Mouse (Mus musculus) neural tube, embryonic 13.5 days (tissue): ENCODE data around the gene Samd4. TPM values are rescaled to one million over a fixed set of nuclear protein-coding genes. Genes with fewer than 3 reads are reported as not detected.

Experiments
- ATAC-seq: fragments of 200-750 bp; cut with Nextera tagmentation; 2 replicates; pipeline ENCODE4 v1.8.0; 2017; ENCODE audit warnings: low read depth, mild to moderate bottlenecking, moderate TSS enrichment, moderate library complexity
- H3K27ac ChIP-seq: fragments of 300-500 bp; sonication (generic); replicated peaks from 2 replicates; pipeline ENCODE4 v1.5.1; 2015; ENCODE audit warnings: moderate library complexity, mild to moderate bottlenecking, inconsistent platforms
- H3K27me3 ChIP-seq: fragments of 300-500 bp; sonication (generic); 2 replicates; pipeline ENCODE4 v1.6.1; 2015; ENCODE audit warnings: mild to moderate bottlenecking, inconsistent platforms
- H3K36me3 ChIP-seq: fragments of 300-500 bp; sonication (generic); 2 replicates; pipeline ENCODE4 v1.6.1; 2015; ENCODE audit warnings: mild to moderate bottlenecking, inconsistent platforms
- H3K4me1 ChIP-seq: fragments of 300-500 bp; sonication (generic); replicated peaks from 2 replicates; pipeline ENCODE4 v1.6.1; 2015; ENCODE audit warnings: inconsistent platforms
- H3K4me2 ChIP-seq: fragments of 300-500 bp; sonication (generic); 2 replicates; pipeline ENCODE4 v1.6.1; 2015; ENCODE audit warnings: inconsistent platforms, mild to moderate bottlenecking, moderate library complexity
- H3K4me3 ChIP-seq: fragments of 300-500 bp; sonication (generic); 2 replicates; pipeline ENCODE4 v1.5.1; 2015; ENCODE audit warnings: mild to moderate bottlenecking, inconsistent platforms
- H3K9ac ChIP-seq: fragments of 300-500 bp; sonication (generic); 2 replicates; pipeline ENCODE4 v1.6.1; 2015; ENCODE audit warnings: moderate library complexity, mild to moderate bottlenecking, inconsistent platforms
- H3K9me3 ChIP-seq: fragments of 300-500 bp; sonication (generic); 2 replicates; pipeline ENCODE4 v1.6.1; 2016; ENCODE audit warnings: inconsistent platforms
- WGBS: fragments of 180-500 bp; shearing (Covaris S2); methylation state at CpG from one replicate; pipeline ENCODE4 v1.1.7; 2015; 5-methylcytosine and 5-hydroxymethylcytosine counted together
- polyA plus RNA-seq: library from polyadenylated mRNA; unstranded; fragments of >200 nt; fragmentation: Nextera tagmentation; extraction: Ambion mirVana; gene quantifications from 2 replicates; pipeline ENCODE4 v1.2.1, GENCODE M21; 2015

Samd4 gene
- polyA plus RNA-seq, 1 experiment from 2014 or later: 3.1 TPM

DNA sequence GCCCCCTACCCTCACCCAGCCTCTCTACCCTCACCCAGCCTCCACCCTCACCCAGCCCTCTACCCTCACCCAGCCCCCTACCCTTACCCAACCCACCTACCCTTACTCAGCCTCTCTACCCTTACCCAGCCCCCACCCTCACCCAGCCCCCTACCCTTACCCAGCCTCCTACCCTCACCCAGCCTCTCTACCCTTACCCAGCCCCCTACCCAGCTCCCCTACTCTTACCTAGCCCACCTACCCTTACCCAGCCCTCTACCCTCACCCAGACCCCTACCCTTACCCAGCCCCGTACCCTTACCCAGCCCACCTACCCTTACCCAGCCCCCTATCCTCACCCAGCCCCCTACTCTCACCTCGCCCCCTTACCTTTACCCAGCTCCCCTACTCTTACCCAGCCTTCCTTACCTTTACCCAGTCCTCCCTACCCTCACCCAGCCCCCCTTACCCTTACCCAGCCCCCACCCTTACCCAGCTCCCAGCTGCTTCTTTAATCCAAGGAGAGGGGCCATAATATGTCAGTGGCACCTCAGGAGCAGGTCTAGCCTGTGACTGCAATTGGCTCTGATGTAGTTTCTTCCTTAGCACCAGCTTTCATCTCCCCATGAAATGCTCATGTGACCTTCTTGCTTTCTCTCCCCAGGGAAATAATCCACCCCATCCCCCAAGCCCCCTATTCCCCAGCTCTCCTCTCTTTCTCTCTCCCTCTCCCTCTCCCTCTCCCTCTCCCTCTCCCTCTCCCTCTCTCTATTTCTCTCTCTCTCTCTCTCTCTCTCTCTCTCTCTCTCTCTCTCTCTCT lies 81.6 kb downstream of the Samd4 start:
- no peaks in the 10 kb centered on the region for H3K27me3 ChIP-seq
- no peaks in the 10 kb centered on the region for H3K4me1 ChIP-seq
- H3K9me3 ChIP-seq: no peaks in the 10 kb centered on the region
- no peak overlapping the region for H3K4me2 ChIP-seq
- H3K9ac ChIP-seq: no peak overlapping the region
- ATAC-seq: peak; percentile 43; the same call in 1 of the 2 replicates
- WGBS: 91% methylated on average over 2 of the region's 2 CpGs
- H3K4me3 ChIP-seq: no peak overlapping the region
- no peaks in the 10 kb centered on the region for H3K36me3 ChIP-seq
- no peak overlapping the region for H3K27ac ChIP-seq

DNA sequence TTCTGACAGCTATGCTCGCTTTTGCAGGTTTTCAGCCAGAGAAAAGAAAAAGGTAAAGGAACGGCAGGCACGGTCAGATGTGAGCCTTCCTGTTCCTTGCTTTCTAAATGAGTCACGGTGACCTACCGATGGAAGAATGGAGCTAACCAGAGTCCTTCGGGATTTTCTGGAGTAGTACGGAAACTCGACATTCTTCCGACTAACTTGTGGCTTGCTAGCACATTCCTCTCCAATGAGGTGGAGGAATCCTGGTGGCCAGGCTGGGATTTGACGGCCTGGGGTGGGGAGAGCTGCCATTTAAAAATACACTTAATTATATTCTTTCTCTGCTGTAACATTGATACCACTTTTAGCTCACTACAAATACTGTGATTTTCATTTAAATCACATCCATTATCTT lies 83.6 kb downstream of the Samd4 start:
- no peaks in the 10 kb centered on the region for H3K27me3 ChIP-seq
- H3K4me1 ChIP-seq: 0 out of 2 replicates have a peak, but pooled peaks cover 4% of the 10 kb centered on the region
- no peaks in the 10 kb centered on the region for H3K9me3 ChIP-seq
- 82% methylated on average over 10 of the region's 10 CpGs for WGBS
- H3K4me3 ChIP-seq: no peak overlapping the region
- no peak overlapping the region for H3K27ac ChIP-seq
- ATAC-seq: no peak
- no peaks in the 10 kb centered on the region for H3K36me3 ChIP-seq
- no peak overlapping the region for H3K4me2 ChIP-seq
- no peak overlapping the region for H3K9ac ChIP-seq

DNA sequence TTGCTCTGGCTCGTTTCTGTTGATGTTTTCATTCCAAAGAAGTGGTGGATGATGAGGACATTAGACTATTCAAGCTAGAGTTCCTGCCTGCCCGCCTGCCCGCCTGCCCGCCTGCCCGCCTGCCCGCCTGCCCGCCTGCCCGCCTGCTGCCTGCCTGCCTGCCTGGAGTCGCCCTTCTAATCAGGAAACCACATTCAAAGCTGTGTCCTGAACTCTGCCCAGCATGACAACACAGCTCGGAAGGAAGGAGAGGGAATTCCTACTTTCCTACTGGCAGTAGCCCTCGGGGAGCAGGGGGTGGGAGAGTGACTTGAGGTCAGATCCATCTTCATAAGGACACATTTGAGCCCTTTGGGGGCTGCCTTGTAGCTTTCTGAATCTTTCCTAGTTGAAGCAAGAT lies 85.4 kb downstream of the Samd4 start:
- H3K27ac ChIP-seq: no peak overlapping the region
- ATAC-seq: no peak
- WGBS: 75% methylated on average over 11 of the region's 11 CpGs
- no peak overlapping the region for H3K9ac ChIP-seq
- 0 out of 2 replicates have a peak, but pooled peaks cover 4% of the 10 kb centered on the region for H3K4me1 ChIP-seq
- H3K27me3 ChIP-seq: no peaks in the 10 kb centered on the region
- no peak overlapping the region for H3K4me2 ChIP-seq
- no peak overlapping the region for H3K4me3 ChIP-seq
- H3K9me3 ChIP-seq: no peaks in the 10 kb centered on the region
- no peaks in the 10 kb centered on the region for H3K36me3 ChIP-seq

DNA sequence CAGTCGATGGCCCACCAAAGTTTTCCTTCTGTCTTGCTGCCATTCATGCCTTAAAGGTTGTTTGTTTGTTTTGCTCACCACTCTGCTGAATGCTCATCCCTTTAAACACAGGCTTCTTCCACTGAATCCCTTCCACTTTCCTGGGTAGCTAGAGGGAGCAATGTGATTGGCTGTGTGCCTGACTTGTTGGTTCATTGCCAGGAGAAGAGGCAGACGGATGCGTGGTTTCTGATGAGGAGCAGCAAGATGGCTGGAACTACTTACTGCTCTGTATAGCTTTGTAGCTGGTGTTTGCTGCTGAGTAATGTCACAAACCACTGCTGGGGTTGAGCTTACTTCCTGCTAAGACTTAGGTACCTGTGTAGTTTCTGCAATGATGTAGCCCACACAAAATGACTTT lies 88.0 kb downstream of the Samd4 start:
- no peak overlapping the region for H3K9ac ChIP-seq
- H3K36me3 ChIP-seq: no peaks in the 10 kb centered on the region
- no peak for ATAC-seq
- H3K4me1 ChIP-seq: 0 out of 2 replicates have a peak, but pooled peaks cover 4% of the 10 kb centered on the region
- no peak overlapping the region for H3K27ac ChIP-seq
- H3K4me2 ChIP-seq: no peak overlapping the region
- WGBS: 62% methylated on average over 3 of the region's 3 CpGs
- no peak overlapping the region for H3K4me3 ChIP-seq
- H3K27me3 ChIP-seq: no peaks in the 10 kb centered on the region
- H3K9me3 ChIP-seq: no peaks in the 10 kb centered on the region

DNA sequence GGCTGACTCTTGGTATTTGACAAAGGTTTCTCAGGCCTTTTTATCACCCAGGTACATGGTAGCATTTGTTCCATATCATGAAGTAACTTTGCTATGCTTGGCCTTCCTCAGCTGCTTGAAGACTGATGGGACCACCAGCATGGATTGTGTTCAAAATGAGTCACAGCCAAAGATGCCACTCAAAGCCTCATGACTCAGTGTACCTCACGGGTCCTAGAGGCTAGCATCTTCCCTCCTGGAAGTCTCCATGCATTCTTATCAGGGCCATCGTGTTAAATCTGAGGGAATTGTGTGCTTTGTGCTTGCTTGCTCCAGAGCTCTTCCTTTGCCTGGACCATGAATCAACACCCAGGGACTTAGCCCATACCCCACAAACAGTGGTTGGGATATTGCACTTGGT lies 89.1 kb downstream of the Samd4 start:
- Histone ChIP-seq H3K4me1 (0 out of 2 replicates have a peak, but pooled peaks cover 4% of the 10 kb centered on the region), H3K27ac (no peak overlapping the region), H3K36me3 (no peaks in the 10 kb centered on the region), H3K9me3 (no peaks in the 10 kb centered on the region), H3K4me2 (no peak overlapping the region), H3K9ac (no peak overlapping the region), H3K4me3 (no peak overlapping the region), H3K27me3 (no peaks in the 10 kb centered on the region)
- ATAC-seq: no peak
- WGBS: 93% methylated on average over 2 of the region's 2 CpGs

DNA sequence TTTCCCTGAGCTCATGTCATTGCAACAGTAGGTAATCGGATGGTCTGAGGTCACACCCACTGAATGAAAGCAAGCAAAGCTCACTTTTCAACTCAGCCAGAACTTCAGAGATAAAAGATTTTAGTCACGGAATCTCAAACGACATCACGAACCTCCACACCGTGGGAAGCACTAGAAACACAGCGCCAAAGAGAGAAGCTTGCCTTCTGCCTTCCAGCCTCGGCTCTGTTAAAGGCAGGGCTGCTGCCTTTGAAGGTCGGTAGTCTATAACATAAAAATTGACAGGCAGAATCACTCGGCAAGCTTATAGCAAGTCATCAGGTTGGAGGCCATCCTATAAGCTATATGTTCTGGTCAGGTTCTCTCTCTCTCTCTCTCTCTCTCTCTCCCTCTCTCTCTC lies 92.2 kb downstream of the Samd4 start:
- no peak overlapping the region for H3K9ac ChIP-seq
- WGBS: 79% methylated on average over 9 of the region's 9 CpGs
- no peak overlapping the region for H3K4me3 ChIP-seq
- H3K36me3 ChIP-seq: no peaks in the 10 kb centered on the region
- no peaks in the 10 kb centered on the region for H3K27me3 ChIP-seq
- no peaks in the 10 kb centered on the region for H3K9me3 ChIP-seq
- ATAC-seq: no peak
- H3K4me1 ChIP-seq: 0 out of 2 replicates have a peak, but pooled peaks cover 4% of the 10 kb centered on the region
- no peak overlapping the region for H3K4me2 ChIP-seq
- no peak overlapping the region for H3K27ac ChIP-seq

DNA sequence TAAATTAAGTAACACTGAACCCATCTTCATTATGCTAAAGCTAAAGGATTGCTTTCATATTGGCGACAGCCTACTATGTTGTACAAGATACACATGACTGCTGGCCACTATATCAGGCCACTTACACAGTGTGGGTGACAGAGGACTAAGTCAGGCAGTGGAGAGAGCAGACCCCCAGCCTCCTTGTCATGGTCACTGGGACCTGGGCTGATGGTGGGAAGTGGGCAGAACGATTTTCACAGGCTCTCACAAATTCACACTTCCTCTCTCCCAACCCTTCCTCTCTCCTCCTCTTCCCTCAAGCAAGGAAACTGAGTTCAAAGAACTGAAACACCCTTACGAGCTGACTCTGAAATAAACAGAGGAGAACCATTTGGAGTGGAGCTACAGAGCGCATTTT lies 93.3 kb downstream of the Samd4 start:
- H3K4me2 ChIP-seq: no peak overlapping the region
- no peaks in the 10 kb centered on the region for H3K4me1 ChIP-seq
- H3K4me3 ChIP-seq: no peak overlapping the region
- H3K9me3 ChIP-seq: no peaks in the 10 kb centered on the region
- no peak overlapping the region for H3K27ac ChIP-seq
- H3K27me3 ChIP-seq: no peaks in the 10 kb centered on the region
- no peaks in the 10 kb centered on the region for H3K36me3 ChIP-seq
- H3K9ac ChIP-seq: no peak overlapping the region
- ATAC-seq: no peak
- WGBS: 85% methylated on average over 4 of the region's 4 CpGs

DNA sequence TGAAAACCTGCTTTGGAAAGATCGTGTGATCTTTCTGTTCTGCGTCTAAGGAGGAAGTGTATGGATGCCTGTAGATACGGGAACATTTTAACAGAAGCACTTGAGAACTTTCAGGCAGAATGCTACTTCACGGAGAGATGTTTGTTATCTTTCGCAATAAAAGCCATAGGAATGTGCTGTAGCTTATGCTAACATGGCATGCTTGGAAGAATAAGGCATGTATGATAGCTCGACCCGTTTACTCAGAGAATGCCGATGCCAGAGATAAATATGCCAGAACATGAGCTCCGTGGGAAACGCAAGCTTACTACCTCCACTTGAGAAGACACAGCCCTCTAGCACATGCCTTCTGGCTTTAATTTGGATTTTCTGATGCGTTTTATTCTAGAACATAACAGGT lies 94.1 kb downstream of the Samd4 start:
- Histone ChIP-seq H3K4me2 (no peak overlapping the region), H3K4me1 (no peaks in the 10 kb centered on the region; the same call in 1 of the 2 replicates), H3K27me3 (no peaks in the 10 kb centered on the region), H3K4me3 (no peak overlapping the region), H3K27ac (no peak overlapping the region), H3K9ac (no peak overlapping the region), H3K36me3 (no peaks in the 10 kb centered on the region), H3K9me3 (no peaks in the 10 kb centered on the region)
- no peak for ATAC-seq
- 88% methylated on average over 11 of the region's 11 CpGs for WGBS

DNA sequence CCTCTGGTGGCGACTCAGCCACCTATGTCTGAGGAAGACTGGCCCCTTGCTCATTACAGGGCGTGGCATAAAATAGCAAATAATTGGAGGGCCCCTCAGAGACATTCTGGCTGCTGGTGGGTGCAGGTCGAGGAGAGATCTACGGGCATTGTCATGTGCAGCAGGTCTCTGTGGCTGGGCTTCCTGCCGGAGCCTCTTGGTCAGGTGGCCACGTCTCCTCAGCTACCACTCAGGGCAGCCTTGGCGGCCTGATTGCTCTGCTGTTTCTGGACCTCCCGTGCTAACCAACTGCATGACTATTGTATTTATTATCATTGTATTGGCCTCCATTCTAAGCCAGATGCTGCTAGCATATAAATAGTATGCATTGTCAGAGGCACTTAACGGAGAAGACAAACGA lies 95.0 kb downstream of the Samd4 start:
- no peak overlapping the region for H3K9ac ChIP-seq
- no peak overlapping the region for H3K4me2 ChIP-seq
- H3K27me3 ChIP-seq: no peaks in the 10 kb centered on the region
- 68% methylated on average over 10 of the region's 10 CpGs for WGBS
- ATAC-seq: no peak
- H3K27ac ChIP-seq: no peak overlapping the region
- H3K4me3 ChIP-seq: no peak overlapping the region
- H3K9me3 ChIP-seq: no peaks in the 10 kb centered on the region
- no peaks in the 10 kb centered on the region for H3K36me3 ChIP-seq
- H3K4me1 ChIP-seq: no peaks in the 10 kb centered on the region; the same call in 1 of the 2 replicates

DNA sequence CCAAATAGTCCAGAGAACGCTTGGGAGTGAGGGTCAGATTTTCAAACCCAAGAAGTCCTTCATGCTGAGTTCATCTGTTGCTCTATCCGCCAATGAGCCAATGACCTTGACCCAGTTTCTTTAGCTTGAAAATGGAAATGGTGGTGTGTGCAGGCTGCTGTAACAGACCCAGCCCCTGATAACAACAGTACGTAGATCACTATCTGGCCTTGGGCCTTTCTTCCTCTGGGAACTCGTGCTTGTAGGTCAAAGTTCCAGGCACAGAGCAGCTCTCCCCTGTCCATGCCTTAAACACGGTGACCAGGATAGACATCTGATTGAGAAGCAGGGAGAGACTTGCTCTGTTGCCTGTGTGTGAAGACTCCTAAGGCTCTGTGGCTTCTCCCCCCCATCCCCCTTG lies 96.5 kb downstream of the Samd4 start:
- Histone ChIP-seq H3K4me1 (no peaks in the 10 kb centered on the region; the same call in 1 of the 2 replicates), H3K27ac (no peak overlapping the region), H3K9me3 (no peaks in the 10 kb centered on the region), H3K9ac (no peak overlapping the region), H3K4me3 (no peak overlapping the region), H3K27me3 (no peaks in the 10 kb centered on the region), H3K36me3 (no peaks in the 10 kb centered on the region), H3K4me2 (no peak overlapping the region)
- WGBS: 80% methylated on average over 5 of the region's 5 CpGs
- no peak for ATAC-seq

DNA sequence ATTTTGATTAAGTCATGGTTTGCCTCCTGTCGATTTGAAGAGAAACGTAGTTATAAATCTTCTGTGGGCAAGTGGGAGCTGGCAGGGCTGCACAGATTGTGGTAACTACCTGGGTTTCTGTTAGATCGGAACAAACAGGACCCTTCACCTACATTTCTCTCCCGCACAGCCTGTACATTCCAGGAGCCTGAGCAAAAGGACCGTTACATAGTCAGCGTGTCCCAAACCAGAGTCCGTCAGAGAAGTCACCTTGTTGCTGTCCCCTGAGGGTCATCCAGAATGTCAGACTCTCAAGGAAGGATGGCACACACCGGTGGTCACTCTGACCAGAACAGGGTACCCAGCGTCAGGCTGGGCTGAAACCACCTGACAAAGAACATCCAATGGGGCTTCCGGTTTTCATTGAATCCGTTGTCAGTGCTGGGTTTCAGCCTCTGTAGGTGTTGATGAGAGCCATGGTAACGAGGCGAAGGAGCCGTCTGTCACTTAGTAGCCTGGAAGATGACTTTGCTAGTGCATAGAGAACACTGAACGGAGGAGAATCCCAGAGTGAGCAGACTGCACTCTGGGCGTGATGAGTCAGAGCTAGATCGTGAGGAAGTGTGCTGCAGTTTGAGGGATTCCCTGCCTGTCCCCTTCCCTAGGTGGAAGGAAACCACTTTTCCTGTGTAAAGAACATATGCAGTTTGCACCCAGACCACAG lies 98.2 kb downstream of the Samd4 start:
- H3K27ac ChIP-seq: no peak overlapping the region
- WGBS: 85% methylated on average over 17 of the region's 17 CpGs
- no peaks in the 10 kb centered on the region for H3K27me3 ChIP-seq
- ATAC-seq: 0 out of 2 replicates have a peak, but pooled peaks have one; percentile 11
- H3K4me3 ChIP-seq: no peak overlapping the region
- H3K36me3 ChIP-seq: no peaks in the 10 kb centered on the region
- no peak overlapping the region for H3K9ac ChIP-seq
- H3K9me3 ChIP-seq: no peaks in the 10 kb centered on the region
- H3K4me2 ChIP-seq: no peak overlapping the region
- H3K4me1 ChIP-seq: peaks cover 9% of the 10 kb centered on the region

DNA sequence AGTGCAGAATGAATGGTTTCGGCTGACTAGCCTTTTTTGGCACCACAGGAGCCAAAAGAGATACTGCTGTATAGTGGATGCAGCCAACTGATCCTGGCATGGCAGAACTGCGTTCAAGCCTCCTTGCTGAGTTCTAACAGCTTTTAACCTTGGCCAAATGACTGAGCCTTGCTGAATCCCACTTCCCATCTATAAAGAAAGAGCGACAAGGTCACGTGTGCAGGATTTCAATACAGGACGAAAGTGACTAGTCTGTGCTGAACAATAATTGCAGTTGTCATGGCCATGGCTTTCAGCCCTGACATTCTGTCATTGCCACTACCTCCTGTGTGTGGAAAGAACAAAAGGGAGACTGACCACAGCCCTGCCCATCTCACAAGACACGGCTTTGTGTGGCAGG lies 99.5 kb downstream of the Samd4 start:
- WGBS: 74% methylated on average over 6 of the region's 6 CpGs
- H3K27me3 ChIP-seq: no peaks in the 10 kb centered on the region
- no peak overlapping the region for H3K27ac ChIP-seq
- H3K4me1 ChIP-seq: peaks cover 9% of the 10 kb centered on the region
- no peaks in the 10 kb centered on the region for H3K36me3 ChIP-seq
- H3K9me3 ChIP-seq: no peaks in the 10 kb centered on the region
- no peak overlapping the region for H3K4me2 ChIP-seq
- no peak overlapping the region for H3K4me3 ChIP-seq
- H3K9ac ChIP-seq: no peak overlapping the region
- ATAC-seq: no peak
